Mouse (Mus musculus) olfactory bulb, adult 2 months (tissue): ENCODE measurements around the gene Brpf1. TPM values are rescaled to one million over a fixed set of nuclear protein-coding genes. Genes with fewer than 3 reads are reported as not detected.

ENCODE experiments used
- H3K27ac ChIP-seq: fragments of 200-500 bp; 2 replicates; pipeline ENCODE4 v1.5.1; 2012; ENCODE audit warnings: low read depth, low read length; ENCODE audit not compliant: insufficient read depth
- H3K4me1 ChIP-seq: fragments of 200-500 bp; 2 replicates; pipeline ENCODE4 v1.6.1; 2012; ENCODE audit warnings: low read length; ENCODE audit not compliant: control insufficient read depth, insufficient read depth
- H3K4me3 ChIP-seq: fragments of 200-500 bp; 2 replicates; pipeline ENCODE4 v1.5.1; 2012; ENCODE audit warnings: mild to moderate bottlenecking, low read depth, low read length, moderate library complexity; ENCODE audit not compliant: insufficient read depth
- CTCF ChIP-seq: fragments of 200-500 bp; IDR thresholded peaks from 2 replicates; pipeline ENCODE4 v1.5.1; 2012; ENCODE audit warnings: low read depth, mild to moderate bottlenecking, low read length, moderate library complexity; ENCODE audit not compliant: insufficient read depth
- POLR2A ChIP-seq: fragments of 200-500 bp; IDR thresholded peaks from 2 replicates; pipeline ENCODE4 v1.6.1; 2012; ENCODE audit warnings: mild to moderate bottlenecking, low read depth, low read length, moderate library complexity; ENCODE audit not compliant: insufficient read depth
- WGBS: fragments of 180-500 bp; shearing (Covaris S2); methylation state at CpG from one replicate; pipeline ENCODE4 v1.1.7; 2018; 5-methylcytosine and 5-hydroxymethylcytosine counted together
- polyA plus RNA-seq: library from polyadenylated mRNA; stranded (reverse); fragments of >200 nt; gene quantifications from 2 replicates; pipeline ENCODE4 v1.2.4, GENCODE M21; 2012; ENCODE audit warnings: low replicate concordance; ENCODE audit not compliant: missing spikeins, insufficient read depth, insufficient read length

Gene Brpf1
- polyA plus RNA-seq, 1 experiment, result not detected

- WGBS, result 74% methylated on average over 3 of the region's 3 CpGs
- Histone ChIP-seq H3K4me3 (no peak overlapping the region), H3K4me1 (no peaks in the 10 kb centered on the region), H3K27ac (no peak overlapping the region)
- no peak for TF ChIP-seq CTCF
- TF ChIP-seq POLR2A, result no peak
Observed at GRCm38 (mm10) chr6:113353696-113354095, 46.8 kb downstream of the Brpf1 start.

- TF ChIP-seq CTCF (no peak), POLR2A (no peak)
Observed at GRCm38 (mm10) chr6:113361476-113361875, 54.5 kb downstream of the Brpf1 start.

GRCm38 (mm10) chr6:113362241-113362640 lies 55.3 kb downstream of the Brpf1 start:
- Histone ChIP-seq H3K4me3 (no peak overlapping the region), H3K4me1 (no peaks in the 10 kb centered on the region; the same call in 1 of the 2 replicates), H3K27ac (no peak overlapping the region)
- 92% methylated on average over 1 of the region's 1 CpGs for WGBS
- TF ChIP-seq CTCF (no peak), POLR2A (no peak)

More at GRCm38 (mm10) chr6:113361476-113361875, 54.5 kb downstream of the Brpf1 start:
- Histone ChIP-seq H3K4me3 (no peak overlapping the region), H3K27ac (no peak overlapping the region), H3K4me1 (no peaks in the 10 kb centered on the region; the same call in 1 of the 2 replicates)
- WGBS, result 75% methylated on average over 4 of the region's 4 CpGs

- whole genome bisulfite sequencing, result 69% methylated on average over 8 of the region's 8 CpGs
- no peak overlapping the region for H3K27ac ChIP-seq
- no peaks in the 10 kb centered on the region; the same call in 1 of the 2 replicates for H3K4me1 ChIP-seq
- TF ChIP-seq CTCF (no peak), POLR2A (no peak)
- H3K4me3 ChIP-seq, result no peak overlapping the region
Observed at GRCm38 (mm10) chr6:113364518-113365135, 57.7 kb downstream of the Brpf1 start.

DNA sequence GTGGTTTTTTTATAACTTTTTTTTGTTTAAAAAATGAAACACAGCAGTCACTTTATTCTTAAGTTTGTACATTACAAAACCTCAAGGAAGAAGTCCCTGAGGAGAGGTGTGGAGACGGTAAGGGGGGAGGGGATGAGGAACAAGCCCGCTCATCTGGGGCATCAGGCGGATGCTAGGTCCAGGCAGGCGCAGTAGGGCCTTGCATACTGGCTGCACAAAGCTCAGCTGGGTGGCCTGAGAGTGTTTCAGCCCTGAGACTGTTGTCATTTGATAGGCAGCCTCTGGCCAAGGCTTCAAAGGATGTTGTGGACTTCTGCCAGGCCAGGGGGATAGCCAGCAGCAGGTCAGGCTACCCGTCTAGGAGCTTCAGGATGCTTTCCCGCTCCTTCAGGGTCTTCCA lies 59.7 kb downstream of the Brpf1 start:
- 85% methylated on average over 6 of the region's 6 CpGs for WGBS
- Histone ChIP-seq H3K4me1 (no peaks in the 10 kb centered on the region; the same call in 1 of the 2 replicates), H3K4me3 (no peak overlapping the region), H3K27ac (no peak overlapping the region)
- TF ChIP-seq POLR2A (no peak), CTCF (no peak)

- H3K4me3 ChIP-seq, result no peak overlapping the region
Observed at GRCm38 (mm10) chr6:113367574-113367973, 60.6 kb downstream of the Brpf1 start.

DNA sequence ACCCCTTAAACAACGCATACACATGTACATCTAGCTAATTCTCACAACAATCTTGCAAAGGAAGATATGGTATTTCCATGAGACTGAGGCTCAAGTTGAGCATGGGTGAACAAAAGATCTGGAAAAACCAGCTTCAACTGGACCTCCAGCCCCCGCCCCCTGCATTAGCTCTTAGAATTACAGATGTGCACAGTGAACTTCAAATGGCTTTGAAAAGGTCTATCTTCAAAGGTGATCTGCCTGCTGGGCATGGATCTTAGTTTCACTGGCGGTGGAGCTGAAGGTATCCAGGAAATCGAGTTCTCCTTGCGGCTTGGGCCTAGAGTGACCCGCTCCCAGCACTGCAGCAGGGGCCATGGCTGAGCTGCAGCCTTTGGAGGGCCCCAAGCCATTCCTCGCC lies 61.2 kb downstream of the Brpf1 start:
- Histone ChIP-seq H3K27ac (no peak overlapping the region), H3K4me1 (no peaks in the 10 kb centered on the region; the same call in 1 of the 2 replicates), H3K4me3 (no peak overlapping the region)
- 90% methylated on average over 7 of the region's 7 CpGs for WGBS
- TF ChIP-seq CTCF, result no peak
- TF ChIP-seq POLR2A, result no peak

More at GRCm38 (mm10) chr6:113367574-113367973, 60.6 kb downstream of the Brpf1 start:
- no peak overlapping the region for H3K27ac ChIP-seq
- WGBS, result 97% methylated on average over 1 of the region's 1 CpGs
- TF ChIP-seq POLR2A, result no peak
- TF ChIP-seq CTCF, result no peak
- H3K4me1 ChIP-seq, result no peaks in the 10 kb centered on the region; the same call in 1 of the 2 replicates

DNA sequence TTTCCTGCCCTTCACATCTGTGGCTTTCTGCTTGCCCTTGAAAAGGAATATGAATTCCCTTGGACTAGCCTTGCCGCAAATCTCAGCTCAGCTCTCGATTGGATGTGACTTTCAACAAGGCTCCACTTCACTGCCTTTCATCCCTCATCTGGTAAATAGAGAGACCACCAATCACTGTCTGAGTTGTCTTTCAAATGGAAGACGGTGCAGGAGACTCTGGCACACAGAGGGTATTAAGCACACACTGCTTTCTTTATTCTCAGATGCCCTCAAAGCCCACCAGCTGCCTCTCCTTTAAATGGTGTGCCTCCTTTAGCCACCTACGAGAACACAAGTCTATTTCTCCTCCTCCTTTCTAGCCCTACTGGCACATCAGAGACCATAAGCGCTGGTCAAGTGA lies 61.6 kb downstream of the Brpf1 start:
- Histone ChIP-seq H3K4me3 (no peak overlapping the region), H3K4me1 (no peaks in the 10 kb centered on the region; the same call in 1 of the 2 replicates), H3K27ac (no peak overlapping the region)
- TF ChIP-seq CTCF (no peak), POLR2A (no peak)
- WGBS, result 65% methylated on average over 5 of the region's 5 CpGs

DNA sequence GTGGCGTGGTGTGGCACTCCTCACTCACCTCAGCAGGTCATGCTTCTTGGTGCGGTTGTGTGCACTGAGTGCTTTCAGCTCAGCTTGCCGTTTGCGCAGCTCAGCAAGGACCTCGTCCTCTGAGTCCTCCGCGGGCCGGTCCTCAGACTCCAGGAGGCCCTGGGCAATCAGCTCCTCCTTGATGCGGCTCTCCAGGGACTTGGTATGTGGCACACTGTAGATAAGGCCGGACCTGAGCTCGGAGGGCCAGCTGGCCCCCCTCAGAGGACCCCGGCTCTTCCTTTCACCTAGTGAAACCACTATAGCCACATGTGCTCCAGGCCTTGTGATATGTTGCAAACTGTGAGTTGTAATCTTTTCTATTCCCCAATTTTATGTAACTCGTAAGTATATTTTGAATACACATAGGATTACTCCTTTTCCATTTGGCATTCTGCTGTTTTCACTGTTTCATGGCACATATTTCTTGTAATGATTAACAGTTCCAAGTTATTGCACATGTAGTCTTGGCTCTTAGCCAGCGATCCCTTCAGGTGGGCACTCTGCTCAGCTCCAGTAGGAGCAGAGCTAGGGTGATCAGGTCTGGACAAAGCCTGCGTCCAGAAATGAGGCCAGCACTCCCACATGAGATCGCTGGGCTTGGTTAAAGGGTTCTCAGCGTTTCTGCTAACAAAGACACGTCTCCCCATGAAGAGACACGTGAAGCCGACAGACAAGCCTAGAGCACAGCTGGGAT lies 63.4 kb downstream of the Brpf1 start:
- 93% methylated on average over 20 of the region's 20 CpGs for WGBS
- Histone ChIP-seq H3K27ac (no peak overlapping the region), H3K4me1 (no peaks in the 10 kb centered on the region), H3K4me3 (no peak overlapping the region)
- TF ChIP-seq CTCF, result no peak
- TF ChIP-seq POLR2A, result no peak
